Mouse (Mus musculus): ENCODE measurements at regions not wholly inside any gene's neighbourhood (a gene's known extent, or its start where the extent isn't known, plus 50 kb on each side); places are given as distances from the start of the nearest gene placed in this dataset.

DNA sequence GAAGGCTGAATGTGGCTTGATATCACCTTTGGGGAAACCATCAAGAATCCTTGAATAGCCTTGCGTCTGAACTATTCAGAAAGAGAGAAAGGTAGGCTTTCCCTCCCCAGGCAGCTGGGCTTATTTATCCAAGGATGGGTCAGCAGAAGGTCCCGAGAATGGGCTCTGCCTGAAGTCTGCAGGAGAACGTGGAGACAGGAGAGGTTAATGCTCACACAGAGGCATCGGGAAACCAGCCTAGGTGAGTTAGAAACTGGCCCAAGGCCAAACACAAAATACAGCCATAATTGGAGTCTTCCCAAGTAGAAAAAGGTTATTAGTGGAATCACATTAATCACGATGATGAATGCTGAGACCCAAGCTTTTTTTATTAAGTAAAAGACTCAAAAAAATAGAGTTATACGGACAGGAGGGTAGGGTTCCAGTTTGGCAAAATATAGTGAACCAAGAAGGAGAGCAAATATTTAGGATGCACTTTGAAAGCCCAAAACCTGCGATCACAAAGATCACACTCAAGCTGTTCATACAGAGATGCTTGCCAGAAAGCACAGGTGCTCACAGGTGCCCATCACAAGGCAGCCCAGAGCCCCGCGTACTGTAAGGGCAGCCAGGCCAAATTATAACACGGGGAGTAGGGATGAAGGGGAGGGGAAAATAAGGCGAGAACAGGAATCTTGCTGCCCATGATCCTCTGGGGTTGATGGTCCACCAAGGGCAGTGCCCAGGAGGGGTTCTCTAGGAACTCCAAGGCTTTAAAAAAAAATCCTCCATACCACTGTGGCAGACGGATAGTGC lies 189.3 kb downstream of the Utp18 start:
- TF ChIP-seq CTCF (conservative IDR thresholded peaks at IDR 0.05; ENCODE audit: low read length) = no peak
- no peak for TF ChIP-seq POU5F1 (IDR thresholded peaks at IDR 0.05; ENCODE audit: borderline replicate concordance, low read length)
